Mouse (Mus musculus): ENCODE results near the gene Vars2. TPM values are rescaled to one million over a fixed set of nuclear protein-coding genes. Genes with fewer than 3 reads are reported as not detected.

Gene Vars2
- total RNA-seq (2023), result 10 to 100 TPM; 46.4 to 58.1 TPM

GRCm38 (mm10) chr17:35667334-35668065 lies at the start of gene Vars2:
TSS of gene Vars2 (minus strand) at chr17:35667592.

DNA sequence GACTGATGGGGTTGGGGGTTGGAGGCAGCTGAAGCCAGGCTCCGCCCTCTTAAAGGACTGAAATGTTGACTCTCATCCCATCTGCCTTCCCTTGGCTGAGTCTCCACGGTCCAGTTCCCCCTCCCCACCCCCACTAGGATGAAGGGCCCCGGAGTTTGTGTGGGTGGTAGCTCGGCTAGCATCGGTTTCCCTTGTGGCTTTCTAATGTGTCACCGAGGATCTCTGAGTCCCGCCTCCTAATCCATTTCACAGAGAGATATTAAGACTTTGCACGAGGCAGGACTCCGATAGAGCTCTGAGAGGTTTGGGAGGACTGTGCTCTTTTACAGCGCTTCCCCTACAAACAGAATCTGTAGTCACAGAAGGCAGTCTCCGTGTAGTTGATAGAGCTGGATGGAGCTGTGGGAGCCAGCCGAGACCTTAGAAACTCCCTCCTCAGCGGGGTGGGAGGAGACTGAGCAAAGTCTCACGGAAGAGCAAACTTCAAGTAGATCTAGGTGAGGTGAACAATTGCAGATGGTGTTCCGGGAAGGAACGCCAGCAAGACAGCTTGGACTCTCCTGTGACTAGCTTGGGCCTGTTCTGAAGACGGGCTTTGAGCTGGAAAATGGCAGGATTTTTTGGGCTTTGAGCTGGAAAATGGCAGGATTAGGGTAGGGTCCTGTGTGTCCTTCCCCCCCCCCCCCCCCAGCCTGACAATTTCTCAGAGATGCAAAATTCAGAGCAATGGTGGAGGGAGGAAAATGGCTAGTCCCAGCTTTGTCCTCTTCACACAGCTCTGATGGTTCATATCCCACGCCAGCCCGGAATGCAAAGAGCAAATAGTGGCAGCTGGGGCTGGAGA lies 37.5 kb upstream of the Vars2 start, which contains the start of gene Ddr1:
Gene Ddr1 (minus strand): TSS at position 1 of the 844 bp plus-strand sequence.

DNA sequence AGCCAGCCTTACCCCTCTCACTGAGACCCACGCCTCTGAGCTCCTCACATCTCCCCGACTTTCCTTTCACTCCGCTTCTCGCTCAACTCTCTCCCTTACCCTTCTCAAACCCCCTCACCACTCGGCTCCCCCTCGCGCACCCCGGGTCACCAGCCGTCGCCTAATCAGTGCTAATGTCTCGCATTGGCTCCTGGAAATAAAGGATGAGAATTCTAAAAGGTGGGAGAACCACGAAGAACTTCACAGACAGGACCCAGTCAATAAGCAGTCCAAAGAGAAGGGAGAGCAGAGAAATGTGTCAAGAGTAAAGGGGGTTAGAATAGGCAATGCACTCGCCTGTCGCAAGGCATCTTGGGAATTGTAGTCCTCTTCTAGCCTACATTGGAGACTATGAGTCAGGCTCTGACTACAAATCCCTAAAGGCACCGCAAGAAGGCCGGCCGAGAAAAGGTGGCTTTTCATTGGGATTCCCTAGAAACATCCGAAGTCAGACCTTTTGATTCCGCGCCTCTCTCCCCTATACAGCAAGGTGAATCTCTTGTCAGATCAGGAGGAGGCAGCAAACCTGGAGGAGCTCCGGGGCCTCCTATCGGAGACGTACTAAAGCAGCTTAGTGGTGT lies 6.1 kb upstream of the Vars2 start, which contains the start of gene Gtf2h4:
Gene Gtf2h4 (minus strand): TSS at position 324 of the 620 bp plus-strand sequence.

GRCm38 (mm10) chr17:35643609-35644236 lies 23.7 kb downstream of the Vars2 start, which contains the start of gene Mucl3:
TSS of gene Mucl3 (minus strand) at chr17:35643695.

DNA sequence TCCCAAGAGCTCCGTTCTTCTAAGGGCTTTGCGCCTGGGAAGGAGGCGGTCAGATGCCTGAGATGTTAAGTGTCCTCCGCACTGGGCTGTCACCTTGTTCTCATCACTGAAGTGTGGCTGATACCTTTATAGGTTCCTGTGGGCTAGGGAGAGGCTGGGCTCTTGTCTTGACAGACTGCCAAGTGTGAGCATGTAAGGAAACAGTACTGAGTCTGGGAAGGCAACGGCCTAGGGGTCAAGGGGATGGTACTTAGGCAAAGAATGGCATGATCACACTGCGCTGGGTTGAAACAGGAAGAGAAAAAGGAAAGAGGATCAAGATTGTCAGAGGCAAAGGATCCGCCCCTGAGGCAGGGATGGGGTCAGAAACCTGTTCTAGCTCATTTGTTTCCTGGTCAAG lies 40.9 kb downstream of the Vars2 start, which contains the start of gene Gm9573:
Gene Gm9573 (minus strand): TSS at position 101 of the 400 bp plus-strand sequence.

Other genes with a start within 250 kb of the Vars2 start
- 100 to 1,000 TPM; 249 to 254 TPM for gene H2-Q6, start 242.7 kb downstream of the Vars2 start, total RNA-seq (2023)
- gene H2-Q7, start 228.4 kb downstream of the Vars2 start, total RNA-seq (2023), result 100 to 1,000 TPM; 133 to 144 TPM
- gene H2-Q10, start 197.5 kb downstream of the Vars2 start, total RNA-seq (2023), result 10 to 100 TPM; 53.7 to 58.6 TPM
- 1 to 10 TPM in 1 of 2 experiments, under 1 TPM in 1; 0.42 to 1.7 TPM for gene Pou5f1, start 161.6 kb downstream of the Vars2 start, total RNA-seq (2023)
- 1 to 10 TPM; 3.7 to 4.6 TPM for gene Tcf19, start 150.8 kb downstream of the Vars2 start, total RNA-seq (2023)
- gene Cchcr1, start 150.5 kb downstream of the Vars2 start, total RNA-seq (2023), result 10 to 100 TPM; 12.4 TPM
- gene Psors1c2, start 134.4 kb downstream of the Vars2 start, total RNA-seq (2023), result under 1 TPM in 1 of 2 experiments, not detected in 1; 0.90 TPM
- gene Cdsn, start 115.5 kb downstream of the Vars2 start, total RNA-seq (2023), result not detected
- not detected for gene 2300002M23Rik, start 100.1 kb downstream of the Vars2 start, total RNA-seq (2023)
- gene Sfta2, start 66.0 kb downstream of the Vars2 start, total RNA-seq (2023), result not detected
- not detected for gene Gm9573, start 41.0 kb downstream of the Vars2 start, total RNA-seq (2023)
- gene Mucl3, start 23.9 kb downstream of the Vars2 start, total RNA-seq (2023), result not detected
- gene Gtf2h4, start 6.1 kb upstream of the Vars2 start, total RNA-seq (2023), result 10 to 100 TPM; 16.1 to 23.9 TPM
- gene Ddr1, start 37.0 kb upstream of the Vars2 start, total RNA-seq (2023), result under 1 TPM in 1 of 2 experiments, not detected in 1; 0.44 TPM
- not detected for gene Ier3, start 154.1 kb upstream of the Vars2 start, total RNA-seq (2023)
- gene Flot1, start 155.6 kb upstream of the Vars2 start, total RNA-seq (2023), result 10 to 100 TPM; 19.9 to 23.4 TPM
- 100 to 1,000 TPM; 257 to 280 TPM for gene Tubb5, start 170.7 kb upstream of the Vars2 start, total RNA-seq (2023)
- 10 to 100 TPM; 83.9 to 84.1 TPM for gene Mdc1, start 173.9 kb upstream of the Vars2 start, total RNA-seq (2023)
- gene Nrm, start 193.7 kb upstream of the Vars2 start, total RNA-seq (2023), result 100 to 1,000 TPM in 1 of 2 experiments, 10 to 100 TPM in 1; 99.6 to 102 TPM
- 100 to 1,000 TPM; 217 to 237 TPM for gene Ppp1r18, start 198.0 kb upstream of the Vars2 start, total RNA-seq (2023)
- gene Dhx16, start 212.2 kb upstream of the Vars2 start, total RNA-seq (2023), result 100 to 1,000 TPM; 127 to 137 TPM
- gene 2310061I04Rik, start 229.8 kb upstream of the Vars2 start, total RNA-seq (2023), result 10 to 100 TPM; 28.5 to 31.3 TPM
- 10 to 100 TPM; 20.6 to 26.6 TPM for gene Atat1, start 242.5 kb upstream of the Vars2 start, total RNA-seq (2023)
- gene Mrps18b, start 248.8 kb upstream of the Vars2 start, total RNA-seq (2023), result 10 to 100 TPM; 62.1 to 71.1 TPM
- 100 to 1,000 TPM; 193 to 197 TPM for gene Ppp1r10, start 248.8 kb upstream of the Vars2 start, total RNA-seq (2023)

All from B cell, adult 67 days (primary cell).